Mouse (Mus musculus) gastrocnemius, postnatal 36 days (tissue): ENCODE results near the gene Caprin2. TPM values are rescaled to one million over a fixed set of nuclear protein-coding genes. Genes with fewer than 3 reads are reported as not detected.

Experiments used
- DNase-seq, 2 experiments: peaks; one replicate each; pipeline ENCODE4 v3.0.0; 2022
- intact Hi-C: fragments of 180-260 bp; cut with DNase I; formaldehyde crosslinking; loops from one replicate; pipeline ENCODE4 v1.15.1; 2025
- total RNA-seq, 2 experiments: library from RNA; stranded (reverse); gene quantifications; 2 replicates each; pipeline ENCODE4 v1.2.3; 2021

Caprin2 gene
- total RNA-seq, 2 experiments from 2014 or later: 3.3 to 5.0 TPM

- intact Hi-C loops: no loop called here
- no peak for DNase-seq
Measured at GRCm38 (mm10) chr6:148873911-148874310, 22.1 kb downstream of the Caprin2 start.

- no peak for DNase-seq
- intact Hi-C loops: no loop called here
Measured at GRCm38 (mm10) chr6:148845629-148846028, 50.4 kb downstream of the Caprin2 start.

GRCm38 (mm10) chr6:148841760-148842159 lies 54.3 kb downstream of the Caprin2 start:
- no peak for DNase-seq
- intact Hi-C loops: no loop called here

- no peak for DNase-seq
- intact Hi-C loops: no loop called here
Measured at GRCm38 (mm10) chr6:148838460-148838859, 57.6 kb downstream of the Caprin2 start.

- no peak for DNase-seq
- intact Hi-C loops: no loop called here
Measured at GRCm38 (mm10) chr6:148831728-148832121, 64.3 kb downstream of the Caprin2 start.

GRCm38 (mm10) chr6:148830748-148831727 lies 65.0 kb downstream of the Caprin2 start, which contains the start of gene Ipo8:
Gene Ipo8 (minus strand): TSS chr6:148831467.
- intact Hi-C loops: no loop called here
- DNase-seq: peak; percentile 77 to 85

GRCm38 (mm10) chr6:148830355-148830747 lies 65.7 kb downstream of the Caprin2 start:
- no peak for DNase-seq
- intact Hi-C loops: no loop called here

- intact Hi-C loops: loop anchor here (10.0 kb wide), 1 partner anchor 611 kb away; the partner anchor contains the start of gene Ergic2
- DNase-seq: no peak
Measured at GRCm38 (mm10) chr6:148826119-148826518, 69.9 kb downstream of the Caprin2 start.

GRCm38 (mm10) chr6:148818624-148819343 lies 77.3 kb downstream of the Caprin2 start:
- DNase-seq: no peak
- intact Hi-C loops: no loop called here

GRCm38 (mm10) chr6:148816751-148817150 lies 79.3 kb downstream of the Caprin2 start:
- intact Hi-C loops: no loop called here
- DNase-seq: no peak

- intact Hi-C loops: no loop called here
Measured at GRCm38 (mm10) chr6:148811117-148811516, 84.9 kb downstream of the Caprin2 start.

GRCm38 (mm10) chr6:148799773-148800172 lies 96.3 kb downstream of the Caprin2 start:
- intact Hi-C loops: loop anchor here (5.0 kb wide), 1 partner anchor 113 kb away; no protein-coding TSS in a partner anchor
- no peak for DNase-seq

More at GRCm38 (mm10) chr6:148811117-148811516, 84.9 kb downstream of the Caprin2 start:
- DNase-seq: no peak

GRCm38 (mm10) chr6:148795145-148795544 lies 100.9 kb downstream of the Caprin2 start:
- intact Hi-C loops: loop anchor here (5.0 kb wide), 1 partner anchor 117 kb away; no protein-coding TSS in a partner anchor
- no peak for DNase-seq

Other genes starting within 250 kb of the Caprin2 start
- 10 to 100 TPM; 16.3 to 17.5 TPM for gene Ipo8, start 64.8 kb downstream of the Caprin2 start, total RNA-seq
- 1 to 10 TPM in 1 of 2 experiments, under 1 TPM in 1; 0.54 to 1.3 TPM for gene Sinhcaf, start 50.2 kb upstream of the Caprin2 start, total RNA-seq
- 1 to 10 TPM; 4.7 to 5.1 TPM for gene Dennd5b, start 205.4 kb upstream of the Caprin2 start, total RNA-seq
- not detected for gene Gm10203, start 233.9 kb upstream of the Caprin2 start, total RNA-seq
- gene Etfbkmt, start 243.6 kb upstream of the Caprin2 start, total RNA-seq: 10 to 100 TPM in 1 of 2 experiments, 1 to 10 TPM in 1; 9.6 to 14.6 TPM